Mouse (Mus musculus) lung, postnatal 0 days (tissue): ENCODE measurements around the gene Cpeb2. TPM values are rescaled to one million over a fixed set of nuclear protein-coding genes. Genes with fewer than 3 reads are reported as not detected.

ENCODE experiments used
- ATAC-seq: fragments of 200-750 bp; cut with Nextera tagmentation; 2 replicates; pipeline ENCODE4 v1.8.0; 2017; ENCODE audit warnings: moderate library complexity
- DNase-seq: peaks from one replicate; pipeline ENCODE4 v3.0.0-alpha.2; 2016; ENCODE audit warnings: low spot score
- H3K27ac ChIP-seq: fragments of 300-500 bp; sonication (generic); 2 replicates; pipeline ENCODE4 v1.5.1; 2014; ENCODE audit warnings: antibody characterized with exemption, mild to moderate bottlenecking, low read length, mixed read lengths
- H3K27me3 ChIP-seq: fragments of 300-500 bp; sonication (generic); replicated peaks from 2 replicates; pipeline ENCODE4 v1.6.1; 2014; ENCODE audit warnings: low read length, mixed read lengths; ENCODE audit not compliant: insufficient read depth
- H3K36me3 ChIP-seq: fragments of 300-500 bp; sonication (generic); 2 replicates; pipeline ENCODE4 v1.6.1; 2014; ENCODE audit warnings: low read length, mixed read lengths; ENCODE audit not compliant: insufficient read depth
- H3K4me1 ChIP-seq: fragments of 300-500 bp; sonication (generic); 2 replicates; pipeline ENCODE4 v1.6.1; 2014; ENCODE audit warnings: antibody characterized with exemption, low read depth, low read length, mixed read lengths; ENCODE audit not compliant: insufficient read depth
- H3K4me2 ChIP-seq: fragments of 300-500 bp; sonication (generic); replicated peaks from 2 replicates; pipeline ENCODE4 v1.6.1; 2014; ENCODE audit warnings: low read depth, mild to moderate bottlenecking, low read length, moderate library complexity, mixed read lengths
- H3K4me3 ChIP-seq: fragments of 300-500 bp; sonication (generic); 2 replicates; pipeline ENCODE4 v1.5.1; 2014; ENCODE audit warnings: low read depth, low read length
- H3K9ac ChIP-seq: fragments of 300-500 bp; sonication (generic); replicated peaks from 2 replicates; pipeline ENCODE4 v1.6.1; 2014; ENCODE audit warnings: low read depth, mild to moderate bottlenecking
- H3K9me3 ChIP-seq: fragments of 300-500 bp; sonication (generic); 2 replicates; pipeline ENCODE4 v1.6.1; 2016; ENCODE audit warnings: low read length, mixed read lengths
- CTCF ChIP-seq: IDR thresholded peaks from 2 replicates; pipeline ENCODE4 v1.5.1; 2016; ENCODE audit warnings: antibody characterized with exemption, mild to moderate bottlenecking
- EP300 ChIP-seq: IDR thresholded peaks from 2 replicates; pipeline ENCODE4 v1.6.1; 2016; ENCODE audit warnings: antibody characterized with exemption, mild to moderate bottlenecking, control low read depth
- WGBS: fragments of 180-500 bp; shearing (Covaris S2); extraction: QIAGEN DNeasy Blood & Tissue Kit; methylation state at CpG from one replicate; pipeline ENCODE4 v1.1.7; 2014; 5-methylcytosine and 5-hydroxymethylcytosine counted together
- polyA plus RNA-seq: library from polyadenylated mRNA; unstranded; fragments of >200 nt; fragmentation: Nextera tagmentation; extraction: Ambion mirVana; gene quantifications from 2 replicates; pipeline ENCODE4 v1.2.1, GENCODE M21; 2015

Cpeb2 gene
- polyA plus RNA-seq, 1 experiment from 2014 or later, result 2.1 TPM

GRCm38 (mm10) chr5:43330260-43330659 lies 97.3 kb downstream of the Cpeb2 start:
- DNase-seq (no peak), ATAC-seq (no peak)
- no peak overlapping the region for H3K9ac ChIP-seq
- no peak overlapping the region for H3K4me2 ChIP-seq
- H3K27me3 ChIP-seq, result no peaks in the 10 kb centered on the region
- TF ChIP-seq CTCF, result no peak
- TF ChIP-seq EP300, result no peak
- no peak overlapping the region for H3K4me3 ChIP-seq
- no peak overlapping the region for H3K27ac ChIP-seq
- no peaks in the 10 kb centered on the region for H3K4me1 ChIP-seq
- H3K9me3 ChIP-seq, result no peaks in the 10 kb centered on the region
- no peaks in the 10 kb centered on the region for H3K36me3 ChIP-seq
- 61% methylated on average over 3 of the region's 3 CpGs for WGBS

DNA sequence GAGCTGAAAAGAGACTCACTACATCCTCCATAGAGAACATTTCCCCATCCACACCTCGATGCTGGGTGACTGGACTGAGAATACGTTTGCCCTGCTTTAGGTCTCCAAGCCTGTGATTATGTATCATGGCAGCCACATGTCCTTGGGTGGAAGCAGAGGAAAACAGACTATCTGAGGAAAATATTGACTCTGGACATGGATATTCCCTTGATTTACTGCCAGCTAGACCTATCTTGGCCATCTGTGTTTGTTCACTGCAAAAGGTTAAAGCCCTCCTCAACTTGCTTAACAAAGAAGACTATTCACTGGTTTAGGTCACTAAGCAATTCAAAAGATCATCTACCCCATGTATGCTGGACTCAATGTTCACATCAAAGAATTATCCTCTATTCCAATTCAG lies 101.5 kb downstream of the Cpeb2 start:
- H3K9me3 ChIP-seq, result no peaks in the 10 kb centered on the region
- no peak overlapping the region for H3K27ac ChIP-seq
- no peaks in the 10 kb centered on the region for H3K27me3 ChIP-seq
- H3K9ac ChIP-seq, result no peak overlapping the region
- no peak overlapping the region for H3K4me2 ChIP-seq
- no peaks in the 10 kb centered on the region for H3K36me3 ChIP-seq
- no peak overlapping the region for H3K4me3 ChIP-seq
- no peak for ATAC-seq
- TF ChIP-seq CTCF, result no peak
- no peak for TF ChIP-seq EP300
- WGBS, result 69% methylated on average over 2 of the region's 2 CpGs
- DNase-seq, result no peak
- no peaks in the 10 kb centered on the region for H3K4me1 ChIP-seq

DNA sequence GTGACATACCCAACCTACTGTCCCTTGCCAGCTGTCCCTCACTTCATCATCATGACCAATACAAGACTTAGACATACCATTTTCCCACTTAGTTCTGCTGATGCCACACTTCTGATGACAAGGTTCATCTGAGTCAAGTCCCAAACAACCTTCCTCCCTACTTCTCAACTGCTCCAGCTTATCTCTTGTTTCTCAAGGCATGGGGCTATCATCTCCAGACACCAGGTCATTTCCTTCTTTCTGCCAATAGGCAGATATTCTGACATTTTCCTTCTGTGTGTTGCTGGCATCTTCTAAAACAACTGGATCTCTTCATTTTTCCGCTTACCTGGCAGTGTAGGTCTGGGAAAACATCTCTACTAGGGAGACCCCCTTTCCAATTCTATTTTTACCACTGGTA lies 104.2 kb downstream of the Cpeb2 start:
- Histone ChIP-seq H3K9ac (no peak overlapping the region), H3K9me3 (no peaks in the 10 kb centered on the region), H3K36me3 (no peaks in the 10 kb centered on the region), H3K4me3 (no peak overlapping the region), H3K4me1 (no peaks in the 10 kb centered on the region), H3K4me2 (no peak overlapping the region), H3K27me3 (no peaks in the 10 kb centered on the region), H3K27ac (no peak overlapping the region)
- WGBS, result 84% methylated on average over 1 of the region's 1 CpGs
- ATAC-seq (no peak), DNase-seq (no peak)
- TF ChIP-seq EP300 (no peak), CTCF (no peak)

GRCm38 (mm10) chr5:43338771-43339475 lies 106.0 kb downstream of the Cpeb2 start:
- WGBS, result 49% methylated on average over 10 of the region's 10 CpGs
- H3K4me2 ChIP-seq, result no peak overlapping the region
- TF ChIP-seq CTCF (no peak), EP300 (no peak)

More at GRCm38 (mm10) chr5:43338771-43339475, 106.0 kb downstream of the Cpeb2 start:
- DNase-seq, result no peak
- no peaks in the 10 kb centered on the region for H3K9me3 ChIP-seq
- no peak overlapping the region for H3K27ac ChIP-seq
- no peaks in the 10 kb centered on the region for H3K4me1 ChIP-seq
- no peak for ATAC-seq
- no peak overlapping the region for H3K4me3 ChIP-seq
- H3K9ac ChIP-seq, result no peak overlapping the region
- H3K27me3 ChIP-seq, result no peaks in the 10 kb centered on the region
- H3K36me3 ChIP-seq, result no peaks in the 10 kb centered on the region
